In the genomic region with DNA sequence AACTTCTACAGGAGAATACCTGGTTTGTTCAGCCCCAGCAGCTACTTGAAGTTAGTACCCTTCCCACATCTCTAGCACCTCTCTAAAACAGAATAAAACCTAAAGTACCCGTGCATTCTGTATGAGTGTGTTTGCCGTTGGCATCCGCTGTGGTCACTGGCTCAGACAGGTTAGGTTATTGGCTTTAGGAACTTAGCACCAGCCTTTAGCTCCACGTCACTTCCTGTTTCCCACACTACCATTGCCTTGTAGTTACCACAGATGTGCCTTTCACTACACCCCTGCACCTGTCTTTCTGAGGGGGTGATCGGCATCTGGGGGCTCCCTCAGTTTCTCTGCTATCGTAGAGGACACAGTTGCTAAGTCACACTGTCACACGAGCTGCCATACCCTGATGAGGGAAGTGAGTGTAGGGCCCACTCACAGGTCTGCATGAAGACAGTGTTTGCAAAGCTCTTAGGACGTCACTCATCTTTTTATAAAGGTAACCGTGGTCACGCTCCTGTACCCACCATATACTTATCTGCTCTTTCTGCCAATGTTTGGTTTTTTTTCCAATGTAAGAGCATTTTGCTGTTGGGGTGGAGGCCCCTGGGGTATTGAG, we compare ENCODE assay signal across 12 mouse cellular contexts. TPM values are rescaled to one million over a fixed set of nuclear protein-coding genes. Genes with fewer than 3 reads are reported as not detected.
A peak's percentile ranks its signal among the peaks of the same experiment; 100 is the strongest.
DNase-seq lines count a peak whose midpoint lies in the region; ATAC-seq and TF ChIP-seq lines count a peak whose summit lies in the region.
"Had no signal": no experiment of that assay in that cellular context is flagged by ENCODE, and none has a peak within 500 bp of the region (broad histone marks: within the 10 kb centered on the region; RNA-seq: fewer than 3 reads in every experiment).

No protein-coding gene starts in this region.

- no peaks in the 10 kb centered on the region for H3K27me3 ChIP-seq in spleen, adult 2 months (ENCODE audit: control insufficient read depth, insufficient read depth, low read length)
- no peaks in the 10 kb centered on the region for H3K27me3 ChIP-seq in kidney, adult 2 months (replicated peaks; ENCODE audit: control insufficient read depth, insufficient read depth, low read length)
- peaks cover 3% of the 10 kb centered on the region; the same call in 1 of the 2 replicates for H3K27me3 ChIP-seq in kidney, embryonic 15.5 days

- no peak overlapping the region for H3K4me3 ChIP-seq in spleen, adult 2 months (ENCODE audit: extremely low read depth, insufficient read depth, insufficient read length)
- H3K4me3 ChIP-seq in kidney, adult 2 months (ENCODE audit: insufficient read depth, low read depth, low read length): no peak overlapping the region
- no peak overlapping the region for H3K4me3 ChIP-seq in kidney, embryonic 15.5 days (replicated peaks)
- H3K4me3 ChIP-seq: myocyte had no signal

- H3K9me3 ChIP-seq in kidney, embryonic 15.5 days (replicated peaks): no peaks in the 10 kb centered on the region

- no peak for TF ChIP-seq POLR2A in spleen, adult 2 months (IDR thresholded peaks at IDR 0.05; ENCODE audit: low read depth, low read length)
- no peak for TF ChIP-seq POLR2A in kidney, adult 2 months (IDR thresholded peaks at IDR 0.05; ENCODE audit: low read depth, low read length)

- WGBS in spleen, adult 2 months: 11% methylated on average over 10 of the region's 10 CpGs
- WGBS in kidney, adult 2 months: 89% methylated on average over 10 of the region's 10 CpGs
- 90% methylated on average over 10 of the region's 10 CpGs for WGBS in kidney, embryonic 15.5 days

- H3K36me3 ChIP-seq in spleen, adult 2 months (ENCODE audit: control insufficient read depth, insufficient read depth, low read length): no peaks in the 10 kb centered on the region
- peaks cover 2% of the 10 kb centered on the region for H3K36me3 ChIP-seq in kidney, adult 2 months (ENCODE audit: control insufficient read depth, insufficient read depth, low read length)
- peaks cover 64% of the 10 kb centered on the region for H3K36me3 ChIP-seq in kidney, embryonic 15.5 days

- peak; percentile 45 for ATAC-seq in granulocyte monocyte progenitor cell, adult 5-6 weeks (replicated peaks; ENCODE audit: poor library complexity, severe bottlenecking)
- peak; percentile 62; the same call in 1 of the 2 replicates for ATAC-seq in neutrophil, adult 5-6 weeks (ENCODE audit: extremely low read depth, insufficient number of reproducible peaks, low FRiP score, poor library complexity, severe bottlenecking)
- ATAC-seq in kidney, embryonic 15.5 days (replicated peaks; ENCODE audit: low FRiP score): no peak

- H3K27ac ChIP-seq in spleen, adult 2 months (ENCODE audit: insufficient read depth, low read length): 0 out of 2 replicates have a peak overlapping the region, but pooled peaks have one; percentile 14
- H3K27ac ChIP-seq in kidney, adult 2 months (ENCODE audit: insufficient read depth, low read depth, low read length): no peak overlapping the region
- no peak overlapping the region for H3K27ac ChIP-seq in kidney, embryonic 15.5 days

- no peak overlapping the region for H3K9ac ChIP-seq in kidney, embryonic 15.5 days
- H3K9ac ChIP-seq: lung, embryonic 14.5 days had no signal

- DNase-seq in spleen, adult 2 months (ENCODE audit: low read depth in 1 of 2, low spot score in 2 of 2): peak; percentile 30 to 59
- no peak for DNase-seq in spleen, postnatal 14 days (ENCODE audit: low spot score in 2 of 2)
- no peak for DNase-seq in kidney, postnatal 36 days
- no peak for DNase-seq in kidney, adult 2 months
- DNase-seq: cerebellum, adult 8-10 months; kidney, adult 11 months; lung, embryonic 14.5 days; right cerebral cortex, postnatal 4 days had no signal

- peaks cover 11% of the 10 kb centered on the region; the same call in 1 of the 2 replicates for H3K4me1 ChIP-seq in spleen, adult 2 months (ENCODE audit: control insufficient read depth, insufficient read depth, insufficient read length)
- H3K4me1 ChIP-seq in kidney, adult 2 months (ENCODE audit: control insufficient read depth, insufficient read depth, low read length): no peaks in the 10 kb centered on the region
- H3K4me1 ChIP-seq in kidney, embryonic 15.5 days: peaks cover 34% of the 10 kb centered on the region

- no peak for TF ChIP-seq CTCF in spleen, adult 2 months (IDR thresholded peaks at IDR 0.05; ENCODE audit: extremely low read depth, insufficient read depth, insufficient read length, insufficient replicate concordance)
- TF ChIP-seq CTCF in kidney, adult 2 months (conservative IDR thresholded peaks at IDR 0.05; ENCODE audit: insufficient read depth, insufficient read length, low read depth, low read length): no peak

- H3K4me2 ChIP-seq in kidney, embryonic 15.5 days: no peak overlapping the region
- H3K4me2 ChIP-seq: lung, embryonic 14.5 days had no signal

RNA-seq across cellular contexts. Expression of a gene that starts 32.3 kb away (rescaled TPM):
- polyA plus RNA-seq in spleen, adult 2 months (2012; rRNA removed): 9.0 and 10.7 TPM in 2 replicates
- 13.0 and 15.1 TPM in 2 replicates for total RNA-seq in granulocyte monocyte progenitor cell, adult 5-6 weeks (2014; fragmentation: Nextera tagmentation)
- 6.6 and 14.4 TPM in 2 replicates for total RNA-seq in granulocyte monocyte progenitor cell, adult 5-6 weeks (2017)
- total RNA-seq in neutrophil, adult 5-6 weeks (2017): 8.7 and 8.8 TPM in 2 replicates
- 12.6 and 13.3 TPM in 2 replicates for polyA plus RNA-seq in kidney, adult 2 months (2012; rRNA removed)
- polyA plus RNA-seq in kidney, embryonic 15.5 days (2015; fragmentation: Nextera tagmentation; extraction: Ambion mirVana): 18.9 and 19.9 TPM in 2 replicates

RNA-seq across cellular contexts. Expression of a gene that starts 32.4 kb away (rescaled TPM):
- 2.3 and 5.5 TPM in 2 replicates for polyA plus RNA-seq in spleen, adult 2 months (2012; rRNA removed)
- total RNA-seq in granulocyte monocyte progenitor cell, adult 5-6 weeks (2014; fragmentation: Nextera tagmentation): 27.1 and 50.2 TPM in 2 replicates
- 31.8 and 42.4 TPM in 2 replicates for total RNA-seq in granulocyte monocyte progenitor cell, adult 5-6 weeks (2017)
- total RNA-seq in neutrophil, adult 5-6 weeks (2017): 12.2 and 19.3 TPM in 2 replicates
- polyA plus RNA-seq in kidney, adult 2 months (2012; rRNA removed): 10.9 and 16.3 TPM in 2 replicates
- polyA plus RNA-seq in kidney, embryonic 15.5 days (2015; fragmentation: Nextera tagmentation; extraction: Ambion mirVana): 48.9 and 53.3 TPM in 2 replicates

Comparison
In these comparisons a context has a peak if more than half of its experiments do, and no peak if none do; other contexts are left out.
1. DNase-seq: peak in spleen, adult 2 months (2 of 2); none in spleen, postnatal 14 days (0 of 2), kidney, postnatal 36 days (0 of 2) and kidney, adult 2 months (single experiment).